Mouse (Mus musculus) ES-E14 (cell line): ENCODE results near the gene Rbfox1. TPM values are rescaled to one million over a fixed set of nuclear protein-coding genes. Genes with fewer than 3 reads are reported as not detected.

Experiments
- DNase-seq: peaks from one replicate; pipeline ENCODE4 v3.0.0-alpha.2; 2013; ENCODE audit warnings: low read depth, low spot score
- H3K27ac ChIP-seq: 2 replicates; pipeline ENCODE4 v1.5.1; 2012; ENCODE audit warnings: low read depth, mild to moderate bottlenecking, low read length, moderate library complexity, mixed read lengths; ENCODE audit not compliant: poor library complexity, insufficient read depth, severe bottlenecking
- H3K36me3 ChIP-seq: 2 replicates; pipeline ENCODE4 v1.6.1; 2012; ENCODE audit warnings: mild to moderate bottlenecking, low read length, moderate library complexity, mixed read lengths; ENCODE audit not compliant: control insufficient read depth, poor library complexity, insufficient read depth, severe bottlenecking
- H3K4me1 ChIP-seq, 2 experiments: fragments of 150-350 bp in 1 of 2; sonication (generic) in 1 of 2; 2 replicates each; pipeline ENCODE4 v1.6.1; 2012; ENCODE audit warnings: low read length in 2 of 2, mild to moderate bottlenecking in 1 of 2, mixed read lengths in 1 of 2; ENCODE audit not compliant: control insufficient read depth in 2 of 2, insufficient read depth in 2 of 2, poor library complexity in 1 of 2
- H3K4me3 ChIP-seq, 2 experiments: fragments of 150-350 bp in 1 of 2; sonication (generic) in 1 of 2; 2 replicates each; pipeline ENCODE4 v1.5.1; 2012; ENCODE audit warnings: low read length in 2 of 2, low read depth in 1 of 2, mild to moderate bottlenecking in 1 of 2, mixed read lengths in 1 of 2; ENCODE audit not compliant: insufficient read depth in 1 of 2, poor library complexity in 1 of 2, severe bottlenecking in 1 of 2
- H3K9ac ChIP-seq: 2 replicates; pipeline ENCODE4 v1.6.1; 2012; ENCODE audit warnings: low read depth, mild to moderate bottlenecking, low read length, mixed read lengths; ENCODE audit not compliant: poor library complexity, insufficient read depth, severe bottlenecking
- H3K9me3 ChIP-seq: fragments of 150-350 bp; sonication (generic); 2 replicates; pipeline ENCODE4 v1.6.1; 2012; ENCODE audit warnings: low read depth, mild to moderate bottlenecking, low read length; ENCODE audit not compliant: control insufficient read depth, insufficient read depth
- CHD2 ChIP-seq: IDR thresholded peaks from 2 replicates; pipeline ENCODE4 v1.6.1; 2014; ENCODE audit warnings: mild to moderate bottlenecking, low read depth, low read length, inconsistent platforms
- HCFC1 ChIP-seq: IDR thresholded peaks from 2 replicates; pipeline ENCODE4 v1.6.1; 2012; ENCODE audit warnings: low read length, inconsistent platforms, borderline replicate concordance; ENCODE audit not compliant: insufficient read depth
- MAFK ChIP-seq: IDR thresholded peaks from 2 replicates; pipeline ENCODE4 v1.6.1; 2014; ENCODE audit warnings: mild to moderate bottlenecking, low read depth, low read length, inconsistent platforms; ENCODE audit not compliant: insufficient read depth
- ZC3H11A ChIP-seq: IDR thresholded peaks from 2 replicates; pipeline ENCODE4 v1.6.1; 2012; ENCODE audit warnings: low read depth, mild to moderate bottlenecking, inconsistent platforms, low read length, borderline replicate concordance
- ZNF384 ChIP-seq: IDR thresholded peaks from 2 replicates; pipeline ENCODE4 v1.6.1; 2012; ENCODE audit warnings: low read depth, low read length, inconsistent platforms
- in situ Hi-C, 2 experiments: fragments of 600-800 bp; cut with MboI; formaldehyde crosslinking; loops; one replicate each; pipeline ENCODE4 v1.15.1; 2025; ENCODE audit warnings: low sequenced_read_pairs in 2 of 2, inconsistent platforms in 1 of 2; ENCODE audit not compliant: unreplicated experiment in 2 of 2
- total RNA-seq: library from RNA; depleted of rRNA; stranded (reverse); fragments of 300-350 nt; gene quantifications from 2 replicates; pipeline ENCODE4 v1.2.3, GENCODE M21; 2012

The Rbfox1 gene
- total RNA-seq, 1 experiment: 0.18 TPM

GRCm38 (mm10) chr16:7374674-7375073, 1489.5 kb downstream of the Rbfox1 start:
- H3K27ac ChIP-seq: no peak overlapping the region
- TF ChIP-seq ZC3H11A: no peak
- no peak for TF ChIP-seq HCFC1
- no peak for TF ChIP-seq CHD2
- TF ChIP-seq ZNF384: no peak
- TF ChIP-seq MAFK: no peak
- H3K4me3 ChIP-seq: no peak overlapping the region
- in situ Hi-C loops: no loop called here
- H3K9ac ChIP-seq: no peak overlapping the region
- no peaks in the 10 kb centered on the region for H3K4me1 ChIP-seq
- no peaks in the 10 kb centered on the region for H3K36me3 ChIP-seq
- H3K9me3 ChIP-seq: no peaks in the 10 kb centered on the region
- DNase-seq: no peak

- Histone ChIP-seq H3K9ac (no peak overlapping the region), H3K9me3 (no peaks in the 10 kb centered on the region), H3K4me1 (0 out of 4 replicates have a peak, but pooled peaks cover 0 to 2% of the 10 kb centered on the region in 2 experiments), H3K36me3 (no peaks in the 10 kb centered on the region), H3K27ac (no peak overlapping the region), H3K4me3 (no peak overlapping the region)
- in situ Hi-C loops: no loop called here
- TF ChIP-seq MAFK (no peak), HCFC1 (no peak), ZC3H11A (no peak), ZNF384 (no peak), CHD2 (no peak)
- DNase-seq: no peak
Observed at GRCm38 (mm10) chr16:7396101-7396500, 1510.9 kb downstream of the Rbfox1 start.

GRCm38 (mm10) chr16:7404766-7405492, 1519.8 kb downstream of the Rbfox1 start:
- Histone ChIP-seq H3K9ac (no peak overlapping the region), H3K36me3 (no peaks in the 10 kb centered on the region), H3K4me1 (peaks cover 9% of the 10 kb centered on the region in 2 experiments), H3K9me3 (no peaks in the 10 kb centered on the region), H3K4me3 (no peak overlapping the region), H3K27ac (peak overlapping the region; percentile 40; the same call in 1 of the 2 replicates)
- DNase-seq: no peak
- TF ChIP-seq CHD2 (no peak), HCFC1 (no peak), ZNF384 (no peak), MAFK (no peak), ZC3H11A (no peak)
- in situ Hi-C loops: no loop called here

GRCm38 (mm10) chr16:7407862-7408640, 1522.9 kb downstream of the Rbfox1 start:
- Histone ChIP-seq H3K9me3 (no peaks in the 10 kb centered on the region), H3K9ac (no peak overlapping the region), H3K36me3 (no peaks in the 10 kb centered on the region), H3K27ac (no peak overlapping the region), H3K4me3 (no peak overlapping the region), H3K4me1 (peaks cover 9% of the 10 kb centered on the region in 2 experiments)
- in situ Hi-C loops: no loop called here
- TF ChIP-seq CHD2 (no peak), HCFC1 (no peak), ZNF384 (no peak), ZC3H11A (no peak), MAFK (no peak)
- no peak for DNase-seq
